Mouse (Mus musculus): ENCODE results near the gene Snx29. TPM values are rescaled to one million over a fixed set of nuclear protein-coding genes. Genes with fewer than 3 reads are reported as not detected.

Gene Snx29
- 9.6 and 13.4 TPM in 2 replicates for total RNA-seq (2012; rRNA removed)

GRCm38 (mm10) chr16:11322409-11323323 lies at the start of gene Snx29:
Snx29 (plus strand) TSS chr16:11322908.
- Histone ChIP-seq H3K4me3 (ENCODE audit: insufficient read depth in 1 of 2, low read depth in 1 of 2, low read length in 2 of 2, poor library complexity in 1 of 2, severe bottlenecking in 1 of 2) (peak within 1 kb of the TSS; percentile 85 to 92), H3K9me3 (ENCODE audit: control insufficient read depth, insufficient read depth, low read depth, low read length) (no peaks in the 10 kb centered on the region), H3K4me1 (ENCODE audit: control insufficient read depth in 2 of 2, insufficient read depth in 2 of 2, low read length in 2 of 2, poor library complexity in 1 of 2) (no peaks in the 10 kb centered on the region), H3K9ac (ENCODE audit: insufficient read depth, low read depth, low read length, poor library complexity, severe bottlenecking) (peak within 1 kb of the TSS; percentile 86), H3K36me3 (ENCODE audit: control insufficient read depth, insufficient read depth, low read length, poor library complexity, severe bottlenecking) (no peaks in the 10 kb centered on the region), H3K27ac (ENCODE audit: insufficient read depth, low read depth, low read length, poor library complexity, severe bottlenecking) (peak within 1 kb of the TSS; percentile 64; the same call in 1 of the 2 replicates)
- in situ Hi-C loops (cut with MboI; ENCODE audit: low sequenced_read_pairs in 2 of 2, unreplicated experiment in 2 of 2) = no loop called here
- DNase-seq (ENCODE audit: low read depth, low spot score) = peak; percentile 86
- TF ChIP-seq MAFK (IDR thresholded peaks at IDR 0.05; ENCODE audit: insufficient read depth, low read depth, low read length) (no peak), CHD2 (IDR thresholded peaks at IDR 0.05; ENCODE audit: low read depth, low read length) (0 out of 2 replicates have a peak, but pooled peaks have one; percentile 56), HCFC1 (IDR thresholded peaks at IDR 0.05; ENCODE audit: borderline replicate concordance, insufficient read depth, low read length) (peak; percentile 78), ZNF384 (IDR thresholded peaks at IDR 0.05; ENCODE audit: low read depth, low read length) (no peak), ZC3H11A (IDR thresholded peaks at IDR 0.05; ENCODE audit: borderline replicate concordance, low read depth, low read length) (no peak)

- Histone ChIP-seq H3K9me3 (ENCODE audit: control insufficient read depth, insufficient read depth, low read depth, low read length) (no peaks in the 10 kb centered on the region), H3K27ac (ENCODE audit: insufficient read depth, low read depth, low read length, poor library complexity, severe bottlenecking) (no peak overlapping the region; the same call in 1 of the 2 replicates), H3K36me3 (ENCODE audit: control insufficient read depth, insufficient read depth, low read length, poor library complexity, severe bottlenecking) (no peaks in the 10 kb centered on the region), H3K4me3 (ENCODE audit: insufficient read depth in 1 of 2, low read depth in 1 of 2, low read length in 2 of 2, poor library complexity in 1 of 2, severe bottlenecking in 1 of 2) (no peak overlapping the region), H3K4me1 (ENCODE audit: control insufficient read depth in 2 of 2, insufficient read depth in 2 of 2, low read length in 2 of 2, poor library complexity in 1 of 2) (peaks cover 9 to 16% of the 10 kb centered on the region in 2 experiments; a peak in 2 of 4 replicates), H3K9ac (ENCODE audit: insufficient read depth, low read depth, low read length, poor library complexity, severe bottlenecking) (no peak overlapping the region)
- no peak for DNase-seq (ENCODE audit: low read depth, low spot score)
- no peak for TF ChIP-seq ZNF384 (IDR thresholded peaks at IDR 0.05; ENCODE audit: low read depth, low read length)
- no peak for TF ChIP-seq HCFC1 (IDR thresholded peaks at IDR 0.05; ENCODE audit: borderline replicate concordance, insufficient read depth, low read length)
- no peak for TF ChIP-seq MAFK (IDR thresholded peaks at IDR 0.05; ENCODE audit: insufficient read depth, low read depth, low read length)
- TF ChIP-seq ZC3H11A (IDR thresholded peaks at IDR 0.05; ENCODE audit: borderline replicate concordance, low read depth, low read length) = no peak
- TF ChIP-seq CHD2 (IDR thresholded peaks at IDR 0.05; ENCODE audit: low read depth, low read length) = no peak
- in situ Hi-C loops (cut with MboI; ENCODE audit: low sequenced_read_pairs in 2 of 2, unreplicated experiment in 2 of 2) = no loop called here
Observed at GRCm38 (mm10) chr16:11276888-11277287, 45.8 kb upstream of the Snx29 start.

DNA sequence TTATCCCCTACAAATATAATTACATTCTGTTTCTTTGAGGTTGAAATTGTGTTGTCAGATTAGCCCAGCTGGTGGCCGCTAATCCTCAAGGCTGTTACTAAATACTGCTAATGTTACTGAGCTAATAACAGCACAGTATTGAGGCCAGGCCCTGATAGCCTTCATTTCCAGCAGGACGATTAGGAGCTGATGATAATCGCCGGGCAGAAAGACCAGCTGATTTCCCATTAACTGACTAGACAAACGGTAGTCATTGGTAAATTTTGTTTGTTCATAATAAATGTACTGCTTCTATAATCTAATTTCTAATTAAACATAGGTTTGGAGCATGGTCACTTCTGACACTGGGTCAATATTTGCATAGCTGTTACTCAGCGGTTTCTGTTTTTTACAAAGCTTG lies 43.9 kb upstream of the Snx29 start:
- DNase-seq (ENCODE audit: low read depth, low spot score) = no peak
- Histone ChIP-seq H3K4me1 (ENCODE audit: control insufficient read depth in 2 of 2, insufficient read depth in 2 of 2, low read length in 2 of 2, poor library complexity in 1 of 2) (peaks cover 9 to 13% of the 10 kb centered on the region in 2 experiments; a peak in 2 of 4 replicates), H3K36me3 (ENCODE audit: control insufficient read depth, insufficient read depth, low read length, poor library complexity, severe bottlenecking) (no peaks in the 10 kb centered on the region), H3K9ac (ENCODE audit: insufficient read depth, low read depth, low read length, poor library complexity, severe bottlenecking) (no peak overlapping the region), H3K4me3 (ENCODE audit: insufficient read depth in 1 of 2, low read depth in 1 of 2, low read length in 2 of 2, poor library complexity in 1 of 2, severe bottlenecking in 1 of 2) (no peak overlapping the region), H3K27ac (ENCODE audit: insufficient read depth, low read depth, low read length, poor library complexity, severe bottlenecking) (no peak overlapping the region), H3K9me3 (ENCODE audit: control insufficient read depth, insufficient read depth, low read depth, low read length) (no peaks in the 10 kb centered on the region)
- in situ Hi-C loops (cut with MboI; ENCODE audit: low sequenced_read_pairs in 2 of 2, unreplicated experiment in 2 of 2) = no loop called here
- TF ChIP-seq CHD2 (IDR thresholded peaks at IDR 0.05; ENCODE audit: low read depth, low read length) = no peak
- TF ChIP-seq HCFC1 (IDR thresholded peaks at IDR 0.05; ENCODE audit: borderline replicate concordance, insufficient read depth, low read length) = no peak
- TF ChIP-seq MAFK (IDR thresholded peaks at IDR 0.05; ENCODE audit: insufficient read depth, low read depth, low read length) = no peak
- TF ChIP-seq ZNF384 (IDR thresholded peaks at IDR 0.05; ENCODE audit: low read depth, low read length) = no peak
- no peak for TF ChIP-seq ZC3H11A (IDR thresholded peaks at IDR 0.05; ENCODE audit: borderline replicate concordance, low read depth, low read length)

- no peak overlapping the region for H3K4me3 ChIP-seq (ENCODE audit: insufficient read depth in 1 of 2, low read depth in 1 of 2, low read length in 2 of 2, poor library complexity in 1 of 2, severe bottlenecking in 1 of 2)
- in situ Hi-C loops (cut with MboI; ENCODE audit: low sequenced_read_pairs in 2 of 2, unreplicated experiment in 2 of 2) = no loop called here
Observed at GRCm38 (mm10) chr16:11282655-11283232, 40.0 kb upstream of the Snx29 start.

More at GRCm38 (mm10) chr16:11282655-11283232, 40.0 kb upstream of the Snx29 start:
- Histone ChIP-seq H3K9ac (ENCODE audit: insufficient read depth, low read depth, low read length, poor library complexity, severe bottlenecking) (no peak overlapping the region), H3K9me3 (ENCODE audit: control insufficient read depth, insufficient read depth, low read depth, low read length) (no peaks in the 10 kb centered on the region), H3K36me3 (ENCODE audit: control insufficient read depth, insufficient read depth, low read length, poor library complexity, severe bottlenecking) (no peaks in the 10 kb centered on the region), H3K27ac (ENCODE audit: insufficient read depth, low read depth, low read length, poor library complexity, severe bottlenecking) (no peak overlapping the region), H3K4me1 (ENCODE audit: control insufficient read depth in 2 of 2, insufficient read depth in 2 of 2, low read length in 2 of 2, poor library complexity in 1 of 2) (peaks cover 0 to 2% of the 10 kb centered on the region in 2 experiments; a peak in 1 of 4 replicates)
- no peak for TF ChIP-seq CHD2 (IDR thresholded peaks at IDR 0.05; ENCODE audit: low read depth, low read length)
- no peak for TF ChIP-seq ZNF384 (IDR thresholded peaks at IDR 0.05; ENCODE audit: low read depth, low read length)
- TF ChIP-seq HCFC1 (IDR thresholded peaks at IDR 0.05; ENCODE audit: borderline replicate concordance, insufficient read depth, low read length) = no peak
- TF ChIP-seq ZC3H11A (IDR thresholded peaks at IDR 0.05; ENCODE audit: borderline replicate concordance, low read depth, low read length) = no peak
- TF ChIP-seq MAFK (IDR thresholded peaks at IDR 0.05; ENCODE audit: insufficient read depth, low read depth, low read length) = no peak
- no peak for DNase-seq (ENCODE audit: low read depth, low spot score)
